Mouse (Mus musculus) heart, adult 2 months (tissue): ENCODE measurements around the gene Tbkbp1.

ENCODE experiments used
- CTCF ChIP-seq: fragments of 200-600 bp; IDR thresholded peaks from 2 replicates; pipeline ENCODE4 v1.8.1; 2022; ENCODE audit warnings: antibody characterized with exemption, mild to moderate bottlenecking, moderate library complexity
- EP300 ChIP-seq: fragments of 200-500 bp; IDR thresholded peaks from 2 replicates; pipeline ENCODE4 v1.6.1; 2011; ENCODE audit warnings: low read depth, low read length, control low read depth; ENCODE audit not compliant: insufficient read depth
- POLR2A ChIP-seq: fragments of 200-500 bp; IDR thresholded peaks from 2 replicates; pipeline ENCODE4 v1.6.1; 2011; ENCODE audit warnings: mild to moderate bottlenecking, low read depth, low read length, control low read depth; ENCODE audit not compliant: insufficient read depth

DNA sequence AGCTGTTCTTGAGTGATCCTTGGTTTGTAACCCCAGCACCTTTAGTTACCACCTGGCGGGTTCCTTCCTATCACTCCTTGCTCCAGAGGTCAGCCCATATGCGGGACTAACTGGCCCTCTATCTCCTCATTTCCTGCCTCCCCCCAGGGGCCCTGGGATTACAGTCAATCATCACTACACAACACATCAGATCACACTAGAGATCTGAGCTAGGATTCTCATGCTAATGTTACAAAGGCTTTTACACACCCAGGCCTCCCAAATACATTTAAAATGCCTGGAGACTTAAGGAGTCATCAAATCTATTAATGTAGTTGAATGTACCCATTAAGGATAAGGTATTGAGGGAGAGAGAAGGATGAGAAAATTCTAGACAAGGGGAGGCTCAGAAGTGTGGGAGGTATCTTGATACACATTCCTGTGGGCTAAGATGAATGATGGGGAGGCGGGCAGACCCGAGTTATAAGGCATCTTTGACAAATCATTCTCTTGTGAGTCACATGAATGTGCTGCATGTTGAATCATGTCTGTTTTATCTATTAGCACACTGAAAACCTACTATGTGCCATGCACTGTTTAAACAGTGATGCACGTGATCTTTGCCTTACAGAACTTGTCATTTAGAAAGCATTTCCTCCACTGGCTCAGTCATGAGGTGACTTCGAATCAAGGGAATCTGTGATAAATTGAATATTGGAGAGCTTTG lies 40.8 kb upstream of the Tbkbp1 start:
- TF ChIP-seq CTCF (no peak), POLR2A (no peak), EP300 (no peak)
